Mouse (Mus musculus) heart, embryonic 14.5 days (tissue): ENCODE results near the gene Cyp2t4. TPM values are rescaled to one million over a fixed set of nuclear protein-coding genes. Genes with fewer than 3 reads are reported as not detected.

ENCODE experiments used
- ATAC-seq: fragments of 200-750 bp; cut with Nextera tagmentation; 2 replicates; pipeline ENCODE4 v1.8.0; 2017; ENCODE audit warnings: low read depth, moderate TSS enrichment; ENCODE audit not compliant: insufficient number of reproducible peaks, insufficient read depth, low FRiP score
- H3K27ac ChIP-seq, 2 experiments: fragments of 200-500 bp in 1 of 2; fragments of 300-500 bp in 1 of 2; sonication (generic) in 1 of 2; replicated peaks in 1 of 2; 2 replicates each; pipeline ENCODE4 v1.5.1; 2012 to 2014; ENCODE audit warnings: low read depth in 2 of 2, low read length in 2 of 2, control low read depth in 1 of 2, mild to moderate bottlenecking in 1 of 2, mixed read lengths in 1 of 2; ENCODE audit not compliant: control insufficient read depth in 1 of 2, insufficient read depth in 1 of 2
- H3K27me3 ChIP-seq: fragments of 300-500 bp; sonication (generic); 2 replicates; pipeline ENCODE4 v1.6.1; 2014; ENCODE audit warnings: mild to moderate bottlenecking, low read length, control low read depth; ENCODE audit not compliant: control insufficient read depth, insufficient read depth
- H3K36me3 ChIP-seq: fragments of 300-500 bp; sonication (generic); 2 replicates; pipeline ENCODE4 v1.6.1; 2014; ENCODE audit warnings: mild to moderate bottlenecking, control low read depth, low read length, mixed read lengths; ENCODE audit not compliant: control insufficient read depth, insufficient read depth
- H3K4me1 ChIP-seq, 2 experiments: fragments of 200-500 bp in 1 of 2; fragments of 300-500 bp in 1 of 2; sonication (generic) in 1 of 2; 2 replicates each; pipeline ENCODE4 v1.6.1; 2012 to 2014; ENCODE audit warnings: low read length in 2 of 2, control low read depth in 1 of 2, mixed read lengths in 1 of 2; ENCODE audit not compliant: control insufficient read depth in 2 of 2, insufficient read depth in 2 of 2
- H3K4me2 ChIP-seq: fragments of 300-500 bp; sonication (generic); 2 replicates; pipeline ENCODE4 v1.6.1; 2014; ENCODE audit warnings: mild to moderate bottlenecking, low read length
- H3K4me3 ChIP-seq, 2 experiments: fragments of 200-500 bp in 1 of 2; fragments of 300-500 bp in 1 of 2; sonication (generic) in 1 of 2; 2 replicates each; pipeline ENCODE4 v1.5.1; 2012 to 2014; ENCODE audit warnings: low read length in 2 of 2, mild to moderate bottlenecking in 2 of 2, control low read depth in 1 of 2, low read depth in 1 of 2, moderate library complexity in 1 of 2; ENCODE audit not compliant: control insufficient read depth in 1 of 2, insufficient read depth in 1 of 2
- H3K9ac ChIP-seq: fragments of 300-500 bp; sonication (generic); 2 replicates; pipeline ENCODE4 v1.6.1; 2014; ENCODE audit warnings: mild to moderate bottlenecking, low read length
- H3K9me3 ChIP-seq: fragments of 300-500 bp; sonication (generic); 2 replicates; pipeline ENCODE4 v1.6.1; 2016; ENCODE audit warnings: low read length, control low read depth; ENCODE audit not compliant: control insufficient read depth
- WGBS: fragments of 180-500 bp; shearing (Covaris S2); extraction: QIAGEN DNeasy Blood & Tissue Kit; methylation state at CpG from one replicate; pipeline ENCODE4 v1.1.7; 2014; 5-methylcytosine and 5-hydroxymethylcytosine counted together
- polyA plus RNA-seq: library from polyadenylated mRNA; unstranded; fragments of >200 nt; fragmentation: Nextera tagmentation; extraction: Ambion mirVana; gene quantifications from 2 replicates; pipeline ENCODE4 v1.2.1, GENCODE M21; 2014

The Cyp2t4 gene
- polyA plus RNA-seq, 1 experiment from 2014 or later, result 0.22 TPM

GRCm38 (mm10) chr7:27161744-27162143, 8.2 kb downstream of the Cyp2t4 start:
- Histone ChIP-seq H3K9me3 (no peaks in the 10 kb centered on the region), H3K27ac (no peak overlapping the region), H3K4me2 (no peak overlapping the region), H3K9ac (no peak overlapping the region), H3K4me3 (no peak overlapping the region), H3K4me1 (peaks cover 25 to 53% of the 10 kb centered on the region in 2 experiments), H3K27me3 (no peaks in the 10 kb centered on the region), H3K36me3 (peaks cover 69% of the 10 kb centered on the region)
- ATAC-seq, result no peak
- WGBS, result 78% methylated on average over 4 of the region's 4 CpGs

DNA sequence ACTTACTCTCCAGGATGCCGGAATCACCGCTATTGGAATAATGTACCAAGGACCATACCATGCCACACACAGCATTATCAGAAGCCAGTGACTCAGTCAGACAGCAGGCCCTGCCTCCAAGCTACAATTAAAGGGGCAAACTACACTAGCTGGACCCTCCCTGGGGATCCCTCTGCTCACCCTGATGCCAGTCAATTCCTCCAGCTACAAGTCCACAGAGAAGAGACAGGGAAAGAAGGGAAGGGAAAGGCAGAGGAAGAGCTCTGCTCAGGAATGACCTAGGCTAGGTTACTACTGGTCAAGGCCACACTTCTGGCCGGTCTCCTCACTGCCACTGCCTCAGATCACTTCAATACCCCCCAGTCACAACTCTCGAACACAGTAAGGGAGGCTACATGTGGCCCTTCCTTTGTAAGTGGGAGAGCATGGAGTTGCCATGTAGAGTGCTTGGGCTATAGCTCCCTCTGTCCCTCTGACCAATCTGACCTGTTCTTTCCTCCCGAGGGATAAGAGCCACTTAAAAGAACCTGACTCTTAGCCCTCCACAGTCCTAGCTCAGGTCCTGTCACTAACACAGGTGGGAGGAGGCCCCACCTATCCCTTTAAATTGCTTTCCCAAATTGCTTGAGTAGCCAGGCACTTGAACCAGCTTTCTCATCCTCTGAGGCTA, 9.4 kb downstream of the Cyp2t4 start:
- Histone ChIP-seq H3K9me3 (no peaks in the 10 kb centered on the region), H3K4me2 (peak overlapping the region; percentile 83), H3K9ac (peak overlapping the region; percentile 49), H3K4me3 (no peak overlapping the region), H3K27ac (no peak overlapping the region), H3K27me3 (no peaks in the 10 kb centered on the region), H3K4me1 (peaks cover 32 to 60% of the 10 kb centered on the region in 2 experiments), H3K36me3 (peaks cover 60% of the 10 kb centered on the region)
- 81% methylated on average over 5 of the region's 5 CpGs for WGBS
- no peak for ATAC-seq

- 54% methylated on average over 5 of the region's 5 CpGs for WGBS
- peaks cover 32 to 61% of the 10 kb centered on the region in 2 experiments for H3K4me1 ChIP-seq
These were observed 9.9 kb downstream of the Cyp2t4 start for GRCm38 (mm10) chr7:27163450-27163805.

DNA sequence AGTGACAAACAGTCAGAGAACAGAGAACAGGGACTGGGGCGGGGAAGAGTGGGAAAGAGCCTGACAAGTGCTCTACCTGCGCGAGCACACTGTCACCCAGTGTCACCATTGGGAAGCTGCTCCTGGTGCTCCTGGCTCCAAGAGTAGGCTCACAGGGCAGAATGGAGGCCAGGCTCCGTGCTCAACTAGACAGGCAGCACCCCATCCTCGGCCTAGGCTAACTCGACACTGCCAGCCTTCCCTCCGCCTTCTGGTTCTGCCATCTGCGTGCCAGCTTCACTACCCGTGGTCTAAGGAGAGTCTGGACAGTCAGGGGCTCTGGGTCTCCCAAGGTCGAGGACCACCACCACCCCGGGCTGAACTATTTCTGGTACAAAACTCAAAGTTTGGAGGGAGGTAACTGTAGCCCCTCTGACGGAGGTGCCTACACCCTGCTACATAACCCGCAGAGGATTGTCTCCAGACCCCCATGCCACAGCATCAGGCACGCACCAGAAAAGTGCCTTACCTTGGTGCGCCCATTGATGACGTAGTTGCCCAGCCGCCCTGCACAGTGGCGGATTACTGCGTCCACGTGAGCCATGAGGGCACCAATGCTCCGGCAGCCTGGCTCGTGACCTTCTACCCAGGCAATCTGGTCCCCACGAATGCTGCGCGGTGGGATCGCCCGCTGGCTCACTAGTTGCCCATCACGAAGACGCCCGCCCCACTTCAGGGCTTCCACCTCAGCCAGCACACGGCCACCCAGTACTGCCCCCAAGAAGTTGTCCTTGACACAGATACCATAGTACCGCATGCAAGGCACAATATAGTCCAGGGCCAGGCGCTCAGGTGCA, 10.8 kb downstream of the Cyp2t4 start:
- Histone ChIP-seq H3K27ac (no peak overlapping the region), H3K4me3 (peak overlapping the region; percentile 5 to 77; a peak in 2 of 4 replicates), H3K36me3 (peaks cover 46% of the 10 kb centered on the region), H3K9me3 (no peaks in the 10 kb centered on the region), H3K4me2 (peak overlapping the region; percentile 83), H3K4me1 (peaks cover 32 to 61% of the 10 kb centered on the region in 2 experiments), H3K27me3 (no peaks in the 10 kb centered on the region), H3K9ac (peak overlapping the region; percentile 49)
- ATAC-seq, result no peak
- 75% methylated on average over 31 of the region's 33 CpGs for WGBS

More at GRCm38 (mm10) chr7:27163450-27163805, 9.9 kb downstream of the Cyp2t4 start:
- Histone ChIP-seq H3K27ac (no peak overlapping the region), H3K36me3 (peaks cover 55% of the 10 kb centered on the region), H3K4me3 (no peak overlapping the region), H3K4me2 (peak overlapping the region; percentile 83), H3K9ac (peak overlapping the region; percentile 49), H3K9me3 (no peaks in the 10 kb centered on the region), H3K27me3 (no peaks in the 10 kb centered on the region)
- no peak for ATAC-seq

DNA sequence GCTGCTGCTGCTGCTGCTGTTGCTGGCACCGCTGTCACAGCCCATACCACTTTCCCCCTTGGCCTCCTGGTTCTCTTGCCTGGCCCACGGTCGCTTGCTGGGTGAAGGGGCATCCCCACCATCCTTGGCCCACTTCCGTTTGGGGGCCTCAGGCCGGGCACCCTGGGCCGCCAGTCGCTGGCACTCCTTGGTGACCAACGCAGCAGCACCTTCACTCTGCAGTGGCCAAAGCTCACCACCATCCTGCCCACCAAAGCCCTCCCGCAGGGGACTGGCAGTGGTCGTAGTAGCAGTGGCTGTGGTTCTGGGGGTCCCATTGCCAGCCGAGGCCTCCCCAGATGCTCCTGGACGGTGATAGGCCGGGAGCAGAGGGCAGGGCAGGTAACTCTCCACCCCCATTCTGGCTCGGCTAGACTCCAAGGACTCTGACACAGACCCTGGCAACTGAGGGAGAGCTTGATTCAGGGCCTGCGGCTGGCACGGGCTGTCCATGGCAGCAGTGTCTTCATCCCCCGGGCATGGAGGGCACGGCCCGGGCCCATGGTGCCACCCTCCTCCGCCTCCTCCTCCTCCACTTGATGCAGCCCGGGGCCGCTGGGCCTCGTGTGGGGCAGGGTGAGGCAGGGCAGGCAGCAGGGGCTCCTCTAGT, 11.6 kb downstream of the Cyp2t4 start:
- H3K4me3 ChIP-seq, result peak overlapping the region; percentile 72 to 77
- ATAC-seq, result no peak
- no peaks in the 10 kb centered on the region for H3K27me3 ChIP-seq
- WGBS, result 71% methylated on average over 23 of the region's 23 CpGs
- H3K9ac ChIP-seq, result peak overlapping the region; percentile 87
- H3K9me3 ChIP-seq, result no peaks in the 10 kb centered on the region
- H3K36me3 ChIP-seq, result peaks cover 43% of the 10 kb centered on the region
- H3K27ac ChIP-seq, result peak overlapping the region in 1 of 2 experiments; percentile 98; a peak in 1 of 4 replicates
- H3K4me1 ChIP-seq, result peaks cover 31 to 58% of the 10 kb centered on the region in 2 experiments
- H3K4me2 ChIP-seq, result peak overlapping the region; percentile 83

GRCm38 (mm10) chr7:27165696-27166095, 12.2 kb downstream of the Cyp2t4 start:
- no peaks in the 10 kb centered on the region for H3K27me3 ChIP-seq
- WGBS, result 1% methylated on average over 8 of the region's 8 CpGs
- ATAC-seq, result no peak
- H3K9me3 ChIP-seq, result no peaks in the 10 kb centered on the region
- H3K9ac ChIP-seq, result peak overlapping the region; percentile 87
- H3K36me3 ChIP-seq, result peaks cover 45% of the 10 kb centered on the region
- peak overlapping the region; percentile 94 to 98 for H3K27ac ChIP-seq
- H3K4me2 ChIP-seq, result peak overlapping the region; percentile 83
- H3K4me1 ChIP-seq, result peaks cover 29 to 53% of the 10 kb centered on the region in 2 experiments
- peak overlapping the region; percentile 72 to 77 for H3K4me3 ChIP-seq

DNA sequence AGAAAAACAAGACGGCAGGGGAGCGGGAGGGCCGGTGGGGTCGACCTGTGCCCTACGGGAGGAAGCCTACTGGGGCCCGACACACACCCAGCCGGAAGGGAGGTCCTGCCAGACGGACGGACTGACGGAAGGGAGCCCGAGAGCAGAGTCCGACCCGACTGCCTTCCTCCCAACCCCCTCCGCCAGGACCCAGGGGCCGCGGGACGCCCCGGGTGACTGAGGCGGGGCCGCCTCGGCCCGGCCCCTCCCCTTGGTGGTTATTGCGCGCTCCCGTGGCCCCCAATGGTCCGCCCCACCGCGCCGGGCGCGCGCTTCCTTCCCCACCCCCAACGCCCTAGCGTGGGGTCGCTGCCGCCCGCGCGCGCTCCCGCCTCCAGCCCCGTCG, 12.7 kb downstream of the Cyp2t4 start:
- H3K27me3 ChIP-seq, result no peaks in the 10 kb centered on the region
- H3K36me3 ChIP-seq, result peaks cover 46% of the 10 kb centered on the region
- peaks cover 25 to 48% of the 10 kb centered on the region in 2 experiments for H3K4me1 ChIP-seq
- peak overlapping the region; percentile 94 to 98 for H3K27ac ChIP-seq
- H3K9me3 ChIP-seq, result no peaks in the 10 kb centered on the region
- 0% methylated on average over 33 of the region's 43 CpGs for WGBS
- peak; percentile 81 for ATAC-seq
- H3K9ac ChIP-seq, result peak overlapping the region; percentile 87
- peak overlapping the region; percentile 83 for H3K4me2 ChIP-seq
- peak overlapping the region; percentile 72 to 77 for H3K4me3 ChIP-seq
